In genomic region chr1:106151846-106152245, GRCm38 (mm10) we compare ENCODE assay signal across 7 mouse cellular contexts. TPM values are rescaled to one million over a fixed set of nuclear protein-coding genes. Genes with fewer than 3 reads are reported as not detected.
DNase-seq lines count a peak whose midpoint lies in the region; ATAC-seq lines count a peak whose summit lies in the region.

No protein-coding gene starts in this region.

- no peaks in the 10 kb centered on the region for H3K36me3 ChIP-seq in liver, embryonic 12.5 days

- H3K4me1 ChIP-seq in liver, embryonic 12.5 days = no peaks in the 10 kb centered on the region

- no peak overlapping the region for H3K9ac ChIP-seq in liver, embryonic 12.5 days

- H3K27me3 ChIP-seq in liver, embryonic 12.5 days (replicated peaks) = no peaks in the 10 kb centered on the region

- ATAC-seq in liver, embryonic 12.5 days = 0 out of 2 replicates have a peak, but pooled peaks have one; percentile 27

- H3K27ac ChIP-seq in liver, embryonic 12.5 days = no peak overlapping the region

- H3K9me3 ChIP-seq in liver, embryonic 12.5 days (replicated peaks) = no peaks in the 10 kb centered on the region

- H3K4me3 ChIP-seq in liver, embryonic 12.5 days = no peak overlapping the region

- no peak overlapping the region; the same call in 1 of the 2 replicates for H3K4me2 ChIP-seq in liver, embryonic 12.5 days

- WGBS in liver, embryonic 12.5 days (ENCODE audit: insufficient replicate concordance) = 48% methylated on average over 12 of the region's 12 CpGs

- DNase-seq in urinary bladder, postnatal 14 days (ENCODE audit: low spot score) = peak; percentile 24
- no peak for DNase-seq in urinary bladder, postnatal 4 days (ENCODE audit: low spot score in 2 of 2)
- peak; percentile 44 for DNase-seq in adrenal gland, postnatal 10 days
- peak; percentile 71 to 76 for DNase-seq in spleen, postnatal 36 days (ENCODE audit: low spot score in 2 of 2)
- DNase-seq in right cerebral cortex, postnatal 36 days (ENCODE audit: low spot score in 2 of 2) = no peak
- DNase-seq in layer of hippocampus, postnatal 10 days (ENCODE audit: low spot score in 2 of 2) = no peak

RNA-seq across cellular contexts. Expression of gene Phlpp1, which starts 19.7 kb away (rescaled TPM):
- 10 to 100 TPM; 16.4 to 22.3 TPM for total RNA-seq in adrenal gland, postnatal 10 days (2021)
- 1.5 and 2.0 TPM in 2 replicates for polyA plus RNA-seq in liver, embryonic 12.5 days (2016; fragmentation: Nextera tagmentation; extraction: Ambion mirVana)
- total RNA-seq in layer of hippocampus, postnatal 10 days (2021) = 10 to 100 TPM; 56.4 to 64.3 TPM

Comparison
In these comparisons a context has a peak if more than half of its experiments do, and no peak if none do; other contexts are left out.
1. DNase-seq: peak in urinary bladder, postnatal 14 days (single experiment), adrenal gland, postnatal 10 days (single experiment) and spleen, postnatal 36 days (2 of 2); none in urinary bladder, postnatal 4 days (0 of 2), right cerebral cortex, postnatal 36 days (0 of 2) and layer of hippocampus, postnatal 10 days (0 of 2).